In genomic region chr10:83108946-83109345, GRCm38 (mm10) we compare ENCODE assay signal across 20 mouse cellular contexts.
DNase-seq lines count a peak whose midpoint lies in the region; ATAC-seq and TF ChIP-seq lines count a peak whose summit lies in the region.
"Had no signal": no experiment of that assay in that cellular context is flagged by ENCODE, and none has a peak within 500 bp of the region (broad histone marks: within the 10 kb centered on the region; RNA-seq: fewer than 3 reads in every experiment).

No protein-coding gene starts in this region.

- no peak for TF ChIP-seq RAD21 in MEL (IDR thresholded peaks at IDR 0.05; ENCODE audit: low read depth, low read length)

- no peaks in the 10 kb centered on the region for H3K9me3 ChIP-seq in MEL (replicated peaks; ENCODE audit: insufficient read depth, low read length)
- H3K9me3 ChIP-seq in liver, embryonic 11.5 days (ENCODE audit: control insufficient read depth, low read length): no peaks in the 10 kb centered on the region
- H3K9me3 ChIP-seq in intestine, embryonic 16.5 days (ENCODE audit: control insufficient read depth, low read length): no peaks in the 10 kb centered on the region
- H3K9me3 ChIP-seq: embryonic facial prominence, embryonic 13.5 days; G1E; kidney, embryonic 15.5 days; megakaryocyte, embryonic 14.5 days; neural tube, embryonic 12.5 days had no signal

- TF ChIP-seq EP300 in MEL (IDR thresholded peaks at IDR 0.05; ENCODE audit: low read depth in 1 of 2, low read length in 2 of 2): no peak

- H3K27ac ChIP-seq in layer of hippocampus, adult 2 months: peak overlapping the region; percentile 74; the same call in 1 of the 2 replicates
- H3K27ac ChIP-seq in MEL (ENCODE audit: control insufficient read depth, low read depth, low read length): no peak overlapping the region
- H3K27ac ChIP-seq in liver, embryonic 11.5 days (ENCODE audit: low read depth, low read length): no peak overlapping the region
- H3K27ac ChIP-seq in intestine, embryonic 16.5 days (ENCODE audit: low read length): no peak overlapping the region
- H3K27ac ChIP-seq: kidney, embryonic 15.5 days; neural tube, embryonic 12.5 days had no signal

- no peaks in the 10 kb centered on the region for H3K4me1 ChIP-seq in MEL (ENCODE audit: control insufficient read depth in 1 of 2, insufficient read depth in 2 of 2, low read length in 2 of 2)
- H3K4me1 ChIP-seq in liver, embryonic 11.5 days (replicated peaks; ENCODE audit: control insufficient read depth, insufficient read depth, low read length): peaks cover 5% of the 10 kb centered on the region; the same call in 1 of the 2 replicates
- peaks cover 25% of the 10 kb centered on the region for H3K4me1 ChIP-seq in intestine, embryonic 16.5 days (ENCODE audit: control insufficient read depth, insufficient read depth, low read length)

- ATAC-seq in liver, embryonic 11.5 days (replicated peaks; ENCODE audit: low FRiP score): 0 out of 2 replicates have a peak, but pooled peaks have one; percentile 27
- ATAC-seq in intestine, embryonic 16.5 days: no peak
- ATAC-seq: CD4-positive, CD25-positive, alpha-beta regulatory T cell, adult 4 months had no signal

- no peak overlapping the region for H3K4me3 ChIP-seq in layer of hippocampus, adult 2 months
- no peak overlapping the region for H3K4me3 ChIP-seq in MEL (ENCODE audit: control insufficient read depth in 1 of 2, insufficient read depth in 1 of 2, low read depth in 2 of 2, low read length in 2 of 2)
- no peak overlapping the region for H3K4me3 ChIP-seq in liver, embryonic 11.5 days (ENCODE audit: low read depth, low read length)
- H3K4me3 ChIP-seq in intestine, embryonic 16.5 days (ENCODE audit: low read length): no peak overlapping the region
- H3K4me3 ChIP-seq: embryonic facial prominence, embryonic 13.5 days; kidney, embryonic 15.5 days; neural tube, embryonic 12.5 days had no signal

- no peak overlapping the region for H3K9ac ChIP-seq in MEL (ENCODE audit: control insufficient read depth, low read depth, low read length, poor library complexity, severe bottlenecking)
- no peak overlapping the region for H3K9ac ChIP-seq in liver, embryonic 11.5 days (ENCODE audit: low read depth, low read length)
- H3K9ac ChIP-seq in intestine, embryonic 16.5 days (ENCODE audit: low read depth, low read length): no peak overlapping the region
- H3K9ac ChIP-seq: kidney, embryonic 15.5 days; neural tube, embryonic 12.5 days had no signal

- H3K36me3 ChIP-seq in MEL (ENCODE audit: control insufficient read depth in 1 of 2, insufficient read depth in 2 of 2, low read length in 2 of 2): no peaks in the 10 kb centered on the region
- no peaks in the 10 kb centered on the region for H3K36me3 ChIP-seq in liver, embryonic 11.5 days (ENCODE audit: control insufficient read depth, insufficient read depth, low read length)
- H3K36me3 ChIP-seq in intestine, embryonic 16.5 days (ENCODE audit: control insufficient read depth, insufficient read depth, low read length): no peaks in the 10 kb centered on the region
- H3K36me3 ChIP-seq: embryonic facial prominence, embryonic 13.5 days; kidney, embryonic 15.5 days; neural tube, embryonic 12.5 days had no signal

- no peaks in the 10 kb centered on the region for H3K27me3 ChIP-seq in MEL (ENCODE audit: control insufficient read depth in 1 of 2, insufficient read depth in 2 of 2, low read length in 2 of 2)
- H3K27me3 ChIP-seq in liver, embryonic 11.5 days (replicated peaks; ENCODE audit: control insufficient read depth, insufficient read depth, low read length): no peaks in the 10 kb centered on the region
- no peaks in the 10 kb centered on the region for H3K27me3 ChIP-seq in intestine, embryonic 16.5 days (replicated peaks; ENCODE audit: control insufficient read depth, insufficient read depth, low read length)
- H3K27me3 ChIP-seq: embryonic facial prominence, embryonic 13.5 days; kidney, embryonic 15.5 days; megakaryocyte, embryonic 14.5 days; neural tube, embryonic 12.5 days had no signal

- TF ChIP-seq CTCF in layer of hippocampus, adult 2 months (conservative IDR thresholded peaks at IDR 0.05): no peak
- no peak for TF ChIP-seq CTCF in MEL (IDR thresholded peaks at IDR 0.05 in 2 of 3, conservative IDR thresholded peaks at IDR 0.05 in 1 of 3; ENCODE audit: control insufficient read depth in 1 of 3, insufficient read depth in 1 of 3, low read depth in 2 of 3, low read length in 3 of 3, poor library complexity in 1 of 3, severe bottlenecking in 1 of 3)

- no peak for DNase-seq in layer of hippocampus, adult 2 months (ENCODE audit: low spot score in 2 of 2)
- DNase-seq in layer of hippocampus, adult 11-12 months (ENCODE audit: low spot score): no peak
- DNase-seq in A20 (ENCODE audit: low read depth, low spot score) (peak; percentile 15), MEL (ENCODE audit: low read depth, low spot score) (peak; percentile 7)
- DNase-seq in liver, embryonic 11.5 days (ENCODE audit: low spot score): no peak
- DNase-seq in adrenal gland, postnatal 10 days: no peak
- no peak for DNase-seq in kidney, adult 18-20 months
- DNase-seq: adrenal gland, adult 2 months; cerebellum, adult 18-20 months; gastrocnemius, postnatal 25 days; heart, postnatal 36 days; lung, postnatal 10 days; spleen, adult 18-20 months had no signal

- 82% methylated on average over 6 of the region's 6 CpGs for WGBS in liver, embryonic 11.5 days
- WGBS in intestine, embryonic 16.5 days: 78% methylated on average over 6 of the region's 6 CpGs

- H3K79me2 ChIP-seq in MEL (ENCODE audit: control insufficient read depth, insufficient read depth, low read length, poor library complexity): no peaks in the 10 kb centered on the region

- TF ChIP-seq POLR2A in MEL (IDR thresholded peaks at IDR 0.05; ENCODE audit: control insufficient read depth in 1 of 2, insufficient read depth in 1 of 2, low read depth in 1 of 2, low read length in 2 of 2, poor library complexity in 1 of 2): no peak

- H3K4me2 ChIP-seq in liver, embryonic 11.5 days: no peak overlapping the region
- no peak overlapping the region for H3K4me2 ChIP-seq in intestine, embryonic 16.5 days (ENCODE audit: low read depth, low read length)
- H3K4me2 ChIP-seq: embryonic facial prominence, embryonic 13.5 days; kidney, embryonic 15.5 days; neural tube, embryonic 12.5 days had no signal

TF ChIP-seq in MEL, 35 proteins besides CTCF, POLR2A, EP300 and RAD21:
- TF ChIP-seq KAT2A (conservative IDR thresholded peaks at IDR 0.05; ENCODE audit: low read depth, low read length): no peak
- TF ChIP-seq ELF1 (IDR thresholded peaks at IDR 0.05; ENCODE audit: low read depth, low read length): no peak
- no peak for TF ChIP-seq ETS1 (IDR thresholded peaks at IDR 0.05; ENCODE audit: low read depth, low read length)
- TF ChIP-seq MAFK (IDR thresholded peaks at IDR 0.05; ENCODE audit: borderline replicate concordance, low read depth, low read length): no peak
- TF ChIP-seq ZKSCAN1 (IDR thresholded peaks at IDR 0.05; ENCODE audit: low read depth, low read length): no peak
- no peak for TF ChIP-seq POLR2AphosphoS5 (IDR thresholded peaks at IDR 0.05; ENCODE audit: borderline replicate concordance, low read depth, low read length)
- TF ChIP-seq TCF12 (IDR thresholded peaks at IDR 0.05; ENCODE audit: low read depth, low read length): no peak
- TF ChIP-seq ZNF384 (IDR thresholded peaks at IDR 0.05; ENCODE audit: low read depth, low read length): no peak
TF ChIP-seq in MEL: peak in this region for 0.

Comparison
In these comparisons a context has a peak if more than half of its experiments do, and no peak if none do; other contexts are left out.
1. DNase-seq: peak in A20 (single experiment) and MEL (single experiment); none in layer of hippocampus, adult 2 months (0 of 2), layer of hippocampus, adult 11-12 months (single experiment), liver, embryonic 11.5 days (single experiment), adrenal gland, postnatal 10 days (single experiment) and kidney, adult 18-20 months (single experiment).